Comparison of ENCODE assay signal across 9 mouse cellular contexts in genomic region chr12:26524943-26525697, GRCm38 (mm10). TPM values are rescaled to one million over a fixed set of nuclear protein-coding genes. Genes with fewer than 3 reads are reported as not detected.
DNase-seq lines count a peak whose midpoint lies in the region; ATAC-seq lines count a peak whose summit lies in the region.
"Had no signal": no experiment of that assay in that cellular context is flagged by ENCODE, and none has a peak within 500 bp of the region (broad histone marks: within the 10 kb centered on the region; RNA-seq: fewer than 3 reads in every experiment).

No protein-coding gene starts in this region.

- no peaks in the 10 kb centered on the region for H3K36me3 ChIP-seq in forebrain, embryonic 16.5 days (ENCODE audit: control insufficient read depth, insufficient read depth)
- no peaks in the 10 kb centered on the region for H3K36me3 ChIP-seq in hindbrain, embryonic 11.5 days (ENCODE audit: control insufficient read depth, insufficient read depth, low read length)
- no peaks in the 10 kb centered on the region for H3K36me3 ChIP-seq in limb, embryonic 12.5 days
- no peaks in the 10 kb centered on the region for H3K36me3 ChIP-seq in neural tube, embryonic 14.5 days (ENCODE audit: control insufficient read depth, insufficient read depth, low read length)

- H3K4me1 ChIP-seq in forebrain, embryonic 16.5 days (replicated peaks; ENCODE audit: control insufficient read depth, insufficient read depth, low read length): peaks cover 14% of the 10 kb centered on the region
- H3K4me1 ChIP-seq in hindbrain, embryonic 11.5 days (replicated peaks; ENCODE audit: control insufficient read depth, insufficient read depth, low read length): no peaks in the 10 kb centered on the region
- peaks cover 13% of the 10 kb centered on the region for H3K4me1 ChIP-seq in limb, embryonic 12.5 days (replicated peaks)
- 0 out of 2 replicates have a peak, but pooled peaks cover 6% of the 10 kb centered on the region for H3K4me1 ChIP-seq in neural tube, embryonic 14.5 days (ENCODE audit: control insufficient read depth, insufficient read depth, low read length)

- H3K27me3 ChIP-seq in forebrain, embryonic 16.5 days (replicated peaks; ENCODE audit: control insufficient read depth, insufficient read depth, low read length): no peaks in the 10 kb centered on the region
- H3K27me3 ChIP-seq in hindbrain, embryonic 11.5 days (ENCODE audit: control insufficient read depth, insufficient read depth, low read length): no peaks in the 10 kb centered on the region
- no peaks in the 10 kb centered on the region for H3K27me3 ChIP-seq in limb, embryonic 12.5 days
- no peaks in the 10 kb centered on the region for H3K27me3 ChIP-seq in neural tube, embryonic 14.5 days (ENCODE audit: control insufficient read depth, insufficient read depth, low read length)

- peak overlapping the region; percentile 10; the same call in 1 of the 2 replicates for H3K27ac ChIP-seq in forebrain, embryonic 16.5 days (ENCODE audit: low read length)
- H3K27ac ChIP-seq in hindbrain, embryonic 11.5 days (ENCODE audit: low read depth, low read length): no peak overlapping the region
- no peak overlapping the region for H3K27ac ChIP-seq in limb, embryonic 12.5 days
- peak overlapping the region; percentile 39 for H3K27ac ChIP-seq in neural tube, embryonic 14.5 days (ENCODE audit: low read depth, low read length)
- H3K27ac ChIP-seq: macrophage had no signal

- peak; percentile 38 to 85 for DNase-seq in cerebellum, postnatal 4 days (ENCODE audit: low spot score in 2 of 2)
- no peak for DNase-seq in cerebellum, adult 8-10 months
- DNase-seq in B cell, adult 2 months: peak; percentile 5 to 13
- DNase-seq in hindbrain, embryonic 11.5 days (ENCODE audit: low spot score): peak; percentile 10
- DNase-seq in adipocyte (ENCODE audit: low spot score): no peak

- 42% methylated on average over 3 of the region's 3 CpGs for WGBS in forebrain, embryonic 16.5 days
- WGBS in hindbrain, embryonic 11.5 days: 72% methylated on average over 3 of the region's 3 CpGs
- 54% methylated on average over 3 of the region's 3 CpGs for WGBS in limb, embryonic 12.5 days
- 54% methylated on average over 3 of the region's 3 CpGs for WGBS in neural tube, embryonic 14.5 days

- H3K9me3 ChIP-seq in forebrain, embryonic 16.5 days (ENCODE audit: control insufficient read depth, low read length): no peaks in the 10 kb centered on the region
- no peaks in the 10 kb centered on the region for H3K9me3 ChIP-seq in hindbrain, embryonic 11.5 days (ENCODE audit: control insufficient read depth, low read length)
- H3K9me3 ChIP-seq in limb, embryonic 12.5 days: no peaks in the 10 kb centered on the region
- H3K9me3 ChIP-seq in neural tube, embryonic 14.5 days (ENCODE audit: control insufficient read depth, low read length): no peaks in the 10 kb centered on the region

- no peak overlapping the region for H3K4me3 ChIP-seq in forebrain, embryonic 16.5 days (replicated peaks; ENCODE audit: low read length)
- no peak overlapping the region for H3K4me3 ChIP-seq in hindbrain, embryonic 11.5 days (ENCODE audit: low read depth, low read length)
- no peak overlapping the region for H3K4me3 ChIP-seq in limb, embryonic 12.5 days (replicated peaks)
- no peak overlapping the region for H3K4me3 ChIP-seq in neural tube, embryonic 14.5 days (ENCODE audit: low read depth, low read length)

- no peak overlapping the region for H3K9ac ChIP-seq in forebrain, embryonic 16.5 days (replicated peaks; ENCODE audit: low read depth, low read length)
- H3K9ac ChIP-seq in hindbrain, embryonic 11.5 days (ENCODE audit: low read depth, low read length): no peak overlapping the region
- no peak overlapping the region for H3K9ac ChIP-seq in limb, embryonic 12.5 days (replicated peaks)
- H3K9ac ChIP-seq in neural tube, embryonic 14.5 days (replicated peaks; ENCODE audit: low read depth, low read length): no peak overlapping the region

- no peak overlapping the region for H3K4me2 ChIP-seq in forebrain, embryonic 16.5 days (ENCODE audit: low read length)
- no peak overlapping the region for H3K4me2 ChIP-seq in hindbrain, embryonic 11.5 days (replicated peaks; ENCODE audit: low read depth, low read length)
- no peak overlapping the region for H3K4me2 ChIP-seq in limb, embryonic 12.5 days
- no peak overlapping the region for H3K4me2 ChIP-seq in neural tube, embryonic 14.5 days (ENCODE audit: low read depth, low read length)

- ATAC-seq in forebrain, embryonic 16.5 days: peak; percentile 76
- ATAC-seq in hindbrain, embryonic 11.5 days (ENCODE audit: low FRiP score): no peak
- peak; percentile 37; the same call in 1 of the 2 replicates for ATAC-seq in limb, embryonic 12.5 days (ENCODE audit: insufficient number of reproducible peaks, insufficient read depth, low FRiP score, low TSS enrichment, low read depth)
- peak; percentile 80 for ATAC-seq in neural tube, embryonic 14.5 days (ENCODE audit: low read depth)

RNA-seq across cellular contexts. Expression of gene Cmpk2, which starts 56.1 kb away (rescaled TPM):
- 12.4 and 16.6 TPM in 2 replicates for polyA plus RNA-seq in forebrain, embryonic 16.5 days (2015; fragmentation: Nextera tagmentation; extraction: Ambion mirVana)
- polyA plus RNA-seq in hindbrain, embryonic 11.5 days (2014; fragmentation: Nextera tagmentation; extraction: Ambion mirVana): 8.8 and 9.7 TPM in 2 replicates
- polyA plus RNA-seq in limb, embryonic 12.5 days (2016; fragmentation: Nextera tagmentation; extraction: Ambion mirVana): 7.8 and 7.9 TPM in 2 replicates
- 19.3 and 22.9 TPM in 2 replicates for polyA plus RNA-seq in neural tube, embryonic 14.5 days (2014; fragmentation: Nextera tagmentation; extraction: Ambion mirVana)

Comparison
In these comparisons a context has a peak if more than half of its experiments do, and no peak if none do; other contexts are left out.
1. DNase-seq: peak in cerebellum, postnatal 4 days (2 of 2), B cell, adult 2 months (2 of 2) and hindbrain, embryonic 11.5 days (single experiment); none in cerebellum, adult 8-10 months (single experiment) and adipocyte (single experiment).
2. H3K27ac ChIP-seq: peak in forebrain, embryonic 16.5 days (single experiment) and neural tube, embryonic 14.5 days (single experiment); none in hindbrain, embryonic 11.5 days (single experiment) and limb, embryonic 12.5 days (single experiment).